Mouse (Mus musculus) heart, embryonic 16.5 days (tissue): ENCODE measurements around the gene Clnk. TPM values are rescaled to one million over a fixed set of nuclear protein-coding genes. Genes with fewer than 3 reads are reported as not detected.

Experiments
- ATAC-seq: fragments of 200-750 bp; cut with Nextera tagmentation; replicated peaks from 2 replicates; pipeline ENCODE4 v1.8.0; 2017; ENCODE audit warnings: moderate number of reproducible peaks; ENCODE audit not compliant: insufficient read depth, low FRiP score; ENCODE audit errors: extremely low read depth
- H3K27ac ChIP-seq: fragments of 300-500 bp; sonication (generic); 2 replicates; pipeline ENCODE4 v1.5.1; 2014; ENCODE audit warnings: mild to moderate bottlenecking, low read length, control low read depth, moderate library complexity
- H3K27me3 ChIP-seq: fragments of 300-500 bp; sonication (generic); 2 replicates; pipeline ENCODE4 v1.6.1; 2014; ENCODE audit warnings: low read length, mixed read lengths; ENCODE audit not compliant: control insufficient read depth, insufficient read depth
- H3K36me3 ChIP-seq: fragments of 300-500 bp; sonication (generic); 2 replicates; pipeline ENCODE4 v1.6.1; 2014; ENCODE audit not compliant: control insufficient read depth, insufficient read depth
- H3K4me1 ChIP-seq: fragments of 300-500 bp; sonication (generic); 2 replicates; pipeline ENCODE4 v1.6.1; 2014; ENCODE audit warnings: low read length, mixed read lengths; ENCODE audit not compliant: control insufficient read depth, insufficient read depth
- H3K4me2 ChIP-seq: fragments of 300-500 bp; sonication (generic); 2 replicates; pipeline ENCODE4 v1.6.1; 2014; ENCODE audit warnings: low read depth, mild to moderate bottlenecking, control low read depth, low read length
- H3K4me3 ChIP-seq: fragments of 300-500 bp; sonication (generic); 2 replicates; pipeline ENCODE4 v1.5.1; 2014; ENCODE audit warnings: mild to moderate bottlenecking, control low read depth, low read length
- H3K9ac ChIP-seq: fragments of 300-500 bp; sonication (generic); 2 replicates; pipeline ENCODE4 v1.6.1; 2014; ENCODE audit warnings: low read length, control low read depth
- H3K9me3 ChIP-seq: fragments of 300-500 bp; sonication (generic); replicated peaks from 2 replicates; pipeline ENCODE4 v1.6.1; 2016; ENCODE audit warnings: low read length; ENCODE audit not compliant: control insufficient read depth
- WGBS: fragments of 180-500 bp; shearing (Covaris S2); extraction: QIAGEN DNeasy Blood & Tissue Kit; methylation state at CpG from one replicate; pipeline ENCODE4 v1.1.7; 2014; 5-methylcytosine and 5-hydroxymethylcytosine counted together
- polyA plus RNA-seq: library from polyadenylated mRNA; unstranded; fragments of >200 nt; fragmentation: Nextera tagmentation; extraction: Ambion mirVana; gene quantifications from 2 replicates; pipeline ENCODE4 v1.2.1, GENCODE M21; 2015

Clnk gene
- polyA plus RNA-seq, 1 experiment from 2014 or later = 0.34 TPM

DNA sequence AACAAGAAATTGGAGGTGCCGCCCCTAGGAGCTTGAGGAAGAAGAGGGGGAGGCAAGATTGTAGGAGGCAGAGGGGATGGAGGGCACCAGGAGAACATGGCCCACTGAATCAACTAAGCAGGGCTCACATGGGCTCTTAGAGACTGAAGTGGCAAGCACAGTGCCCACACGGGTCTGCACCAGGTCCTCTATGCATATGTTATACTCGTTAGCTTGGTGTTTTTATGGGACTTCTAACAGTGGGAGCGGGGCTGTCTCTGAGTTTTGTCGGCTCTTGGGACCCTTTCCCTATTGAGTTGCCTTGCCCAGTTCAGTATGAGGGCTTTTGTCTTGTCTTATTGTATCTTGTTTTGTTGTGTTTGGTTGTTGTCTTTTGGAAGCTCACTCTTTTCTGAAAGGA lies 50.0 kb downstream of the Clnk start:
- no peaks in the 10 kb centered on the region for H3K27me3 ChIP-seq
- no peaks in the 10 kb centered on the region for H3K9me3 ChIP-seq
- no peaks in the 10 kb centered on the region for H3K36me3 ChIP-seq
- H3K4me2 ChIP-seq = no peak overlapping the region
- H3K27ac ChIP-seq = no peak overlapping the region
- H3K4me3 ChIP-seq = no peak overlapping the region
- ATAC-seq = no peak
- 62% methylated on average over 5 of the region's 5 CpGs for WGBS
- H3K4me1 ChIP-seq = no peaks in the 10 kb centered on the region
- no peak overlapping the region for H3K9ac ChIP-seq

DNA sequence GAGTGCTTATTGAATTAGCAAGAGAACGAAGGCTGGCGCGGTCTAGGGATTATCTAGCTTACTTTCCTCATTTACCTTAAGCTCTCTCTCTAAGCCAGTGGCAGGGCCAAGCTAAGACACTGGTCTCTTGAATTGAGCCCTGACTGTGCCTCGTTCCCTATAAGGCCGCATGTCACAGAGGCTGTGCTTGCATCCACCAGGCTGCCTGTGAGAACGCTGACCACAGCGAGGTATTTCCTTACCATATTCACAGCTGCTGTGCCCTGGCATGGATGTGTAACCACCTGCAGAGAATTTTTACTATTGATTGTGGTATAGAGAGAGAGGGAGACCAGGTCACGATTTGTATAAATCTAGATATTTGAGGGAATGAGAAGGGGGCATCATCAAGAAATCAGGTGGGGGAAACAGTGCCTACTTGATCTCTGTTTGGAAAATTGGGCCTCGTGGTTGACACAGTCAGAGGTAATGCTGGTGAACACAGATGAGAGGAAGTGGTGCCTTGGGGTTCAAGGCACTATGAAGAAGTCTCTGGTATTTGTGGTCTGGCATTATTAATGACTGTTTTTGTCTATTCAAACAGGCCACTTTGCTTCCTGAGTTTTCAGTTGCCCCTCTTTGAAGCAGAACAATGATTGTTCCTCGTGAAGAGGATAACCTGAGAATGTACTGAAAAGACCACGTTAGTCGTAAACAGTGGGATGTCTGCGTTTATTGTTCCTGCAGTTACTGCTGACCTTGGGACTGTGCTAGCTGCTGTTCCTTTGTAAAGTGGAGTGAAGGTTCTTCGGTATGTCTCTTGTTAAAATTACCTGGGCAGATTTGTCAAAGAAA lies 52.3 kb downstream of the Clnk start:
- H3K36me3 ChIP-seq = no peaks in the 10 kb centered on the region
- H3K4me2 ChIP-seq = no peak overlapping the region
- ATAC-seq = no peak
- H3K9ac ChIP-seq = no peak overlapping the region
- no peaks in the 10 kb centered on the region for H3K9me3 ChIP-seq
- H3K4me3 ChIP-seq = no peak overlapping the region
- H3K4me1 ChIP-seq = no peaks in the 10 kb centered on the region
- no peaks in the 10 kb centered on the region for H3K27me3 ChIP-seq
- no peak overlapping the region for H3K27ac ChIP-seq
- WGBS = 65% methylated on average over 14 of the region's 14 CpGs

- no peaks in the 10 kb centered on the region for H3K9me3 ChIP-seq
- H3K36me3 ChIP-seq = no peaks in the 10 kb centered on the region
- no peak overlapping the region for H3K4me2 ChIP-seq
- WGBS = 62% methylated on average over 9 of the region's 9 CpGs
- no peak overlapping the region for H3K4me3 ChIP-seq
- H3K4me1 ChIP-seq = no peaks in the 10 kb centered on the region
- no peak overlapping the region for H3K27ac ChIP-seq
- no peak overlapping the region for H3K9ac ChIP-seq
- H3K27me3 ChIP-seq = no peaks in the 10 kb centered on the region
- ATAC-seq = no peak
Observed at GRCm38 (mm10) chr5:38813391-38814109, 63.1 kb downstream of the Clnk start.

- no peaks in the 10 kb centered on the region for H3K9me3 ChIP-seq
- H3K27me3 ChIP-seq = no peaks in the 10 kb centered on the region
- H3K4me3 ChIP-seq = no peak overlapping the region
- ATAC-seq = no peak
- H3K4me1 ChIP-seq = no peaks in the 10 kb centered on the region
- no peak overlapping the region for H3K4me2 ChIP-seq
- WGBS = 77% methylated on average over 7 of the region's 7 CpGs
- no peaks in the 10 kb centered on the region for H3K36me3 ChIP-seq
- H3K27ac ChIP-seq = no peak overlapping the region
- no peak overlapping the region for H3K9ac ChIP-seq
Observed at GRCm38 (mm10) chr5:38812916-38813315, 63.7 kb downstream of the Clnk start.

- Histone ChIP-seq H3K27ac (no peak overlapping the region), H3K36me3 (no peaks in the 10 kb centered on the region), H3K4me2 (no peak overlapping the region), H3K4me1 (no peaks in the 10 kb centered on the region), H3K4me3 (no peak overlapping the region), H3K9me3 (no peaks in the 10 kb centered on the region), H3K27me3 (no peaks in the 10 kb centered on the region), H3K9ac (no peak overlapping the region)
- ATAC-seq = no peak
- WGBS = 62% methylated on average over 7 of the region's 7 CpGs
Observed at GRCm38 (mm10) chr5:38812386-38812785, 64.2 kb downstream of the Clnk start.

- no peak for ATAC-seq
- 78% methylated on average over 7 of the region's 7 CpGs for WGBS
- H3K27ac ChIP-seq = no peak overlapping the region
Observed at GRCm38 (mm10) chr5:38798910-38799309, 77.7 kb downstream of the Clnk start.

GRCm38 (mm10) chr5:38795139-38795538 lies 81.5 kb downstream of the Clnk start:
- H3K4me2 ChIP-seq = no peak overlapping the region
- H3K27ac ChIP-seq = no peak overlapping the region
- no peaks in the 10 kb centered on the region for H3K36me3 ChIP-seq
- no peaks in the 10 kb centered on the region for H3K27me3 ChIP-seq
- H3K9me3 ChIP-seq = no peaks in the 10 kb centered on the region
- H3K4me1 ChIP-seq = no peaks in the 10 kb centered on the region
- no peak for ATAC-seq
- H3K4me3 ChIP-seq = no peak overlapping the region
- WGBS = 64% methylated on average over 11 of the region's 11 CpGs
- H3K9ac ChIP-seq = no peak overlapping the region

More at GRCm38 (mm10) chr5:38798910-38799309, 77.7 kb downstream of the Clnk start:
- H3K4me1 ChIP-seq = no peaks in the 10 kb centered on the region
- no peaks in the 10 kb centered on the region for H3K36me3 ChIP-seq
- no peak overlapping the region for H3K9ac ChIP-seq
- H3K27me3 ChIP-seq = no peaks in the 10 kb centered on the region
- H3K4me2 ChIP-seq = no peak overlapping the region
- H3K4me3 ChIP-seq = no peak overlapping the region
- no peaks in the 10 kb centered on the region for H3K9me3 ChIP-seq

DNA sequence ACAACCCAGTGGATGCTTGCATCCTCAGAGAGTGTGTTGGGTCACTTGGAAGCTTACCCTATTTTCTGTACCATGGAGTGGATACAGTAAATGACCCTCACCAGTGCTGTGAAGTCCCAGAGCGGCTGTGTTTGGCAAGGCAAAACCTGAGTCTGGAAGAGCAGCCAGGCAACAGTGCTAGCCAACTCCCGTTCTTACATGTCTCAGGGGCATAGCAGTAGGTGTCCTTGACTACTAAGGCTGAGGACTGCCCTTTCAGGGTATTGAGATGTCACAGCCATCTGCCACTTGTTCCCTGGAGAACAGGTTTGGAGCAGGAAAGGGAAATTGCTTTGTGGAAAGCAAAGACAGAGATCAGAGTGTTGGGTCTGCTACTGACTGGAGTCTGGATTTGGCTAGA lies 85.5 kb downstream of the Clnk start:
- Histone ChIP-seq H3K4me1 (no peaks in the 10 kb centered on the region), H3K27ac (no peak overlapping the region), H3K4me2 (no peak overlapping the region), H3K4me3 (no peak overlapping the region), H3K27me3 (peaks cover 2% of the 10 kb centered on the region; the same call in 1 of the 2 replicates), H3K9me3 (no peaks in the 10 kb centered on the region), H3K36me3 (no peaks in the 10 kb centered on the region), H3K9ac (no peak overlapping the region)
- 78% methylated on average over 2 of the region's 2 CpGs for WGBS
- ATAC-seq = no peak

GRCm38 (mm10) chr5:38788820-38789219 lies 87.8 kb downstream of the Clnk start:
- Histone ChIP-seq H3K4me2 (no peak overlapping the region), H3K27me3 (peaks cover 2% of the 10 kb centered on the region; the same call in 1 of the 2 replicates), H3K9me3 (no peaks in the 10 kb centered on the region), H3K9ac (no peak overlapping the region), H3K36me3 (no peaks in the 10 kb centered on the region), H3K27ac (no peak overlapping the region), H3K4me3 (no peak overlapping the region), H3K4me1 (no peaks in the 10 kb centered on the region)
- 85% methylated on average over 5 of the region's 5 CpGs for WGBS
- ATAC-seq = no peak
